In genomic region chr19:7280557-7281330, GRCm38 (mm10) we compare ENCODE assay signal across 14 mouse cellular contexts. TPM values are rescaled to one million over a fixed set of nuclear protein-coding genes. Genes with fewer than 3 reads are reported as not detected.
DNase-seq lines count a peak whose midpoint lies in the region; ATAC-seq lines count a peak whose summit lies in the region.
"Had no signal": no experiment of that assay in that cellular context is flagged by ENCODE, and none has a peak within 500 bp of the region (broad histone marks: within the 10 kb centered on the region; RNA-seq: fewer than 3 reads in every experiment).

No protein-coding gene starts in this region.

- H3K4me1 ChIP-seq in forebrain, embryonic 12.5 days: peaks cover 18% of the 10 kb centered on the region
- peaks cover 12% of the 10 kb centered on the region for H3K4me1 ChIP-seq in forebrain, embryonic 11.5 days (replicated peaks; ENCODE audit: control insufficient read depth, insufficient read depth, low read length)
- H3K4me1 ChIP-seq in midbrain, embryonic 15.5 days: peaks cover 28% of the 10 kb centered on the region
- peaks cover 28% of the 10 kb centered on the region for H3K4me1 ChIP-seq in midbrain, embryonic 10.5 days
- peaks cover 18% of the 10 kb centered on the region for H3K4me1 ChIP-seq in stomach, embryonic 16.5 days (ENCODE audit: control insufficient read depth, insufficient read depth, low read length)

- H3K9me3 ChIP-seq in forebrain, embryonic 12.5 days: no peaks in the 10 kb centered on the region
- no peaks in the 10 kb centered on the region for H3K9me3 ChIP-seq in forebrain, embryonic 11.5 days (ENCODE audit: control insufficient read depth, low read length)
- H3K9me3 ChIP-seq in midbrain, embryonic 15.5 days: no peaks in the 10 kb centered on the region
- H3K9me3 ChIP-seq in midbrain, embryonic 10.5 days (replicated peaks): no peaks in the 10 kb centered on the region
- no peaks in the 10 kb centered on the region for H3K9me3 ChIP-seq in stomach, embryonic 16.5 days (replicated peaks; ENCODE audit: control insufficient read depth, low read length)
- H3K9me3 ChIP-seq: heart, embryonic 15.5 days; kidney, embryonic 15.5 days; limb, embryonic 13.5 days had no signal

- H3K27ac ChIP-seq in forebrain, embryonic 12.5 days: peak overlapping the region; percentile 13; the same call in 1 of the 2 replicates
- H3K27ac ChIP-seq in forebrain, embryonic 11.5 days (ENCODE audit: low read depth, low read length): no peak overlapping the region
- H3K27ac ChIP-seq in midbrain, embryonic 15.5 days: 0 out of 2 replicates have a peak overlapping the region, but pooled peaks have one; percentile 4
- no peak overlapping the region for H3K27ac ChIP-seq in midbrain, embryonic 10.5 days (replicated peaks)
- peak overlapping the region; percentile 7; the same call in 1 of the 2 replicates for H3K27ac ChIP-seq in stomach, embryonic 16.5 days (ENCODE audit: low read length)
- H3K27ac ChIP-seq: gastrocnemius, adult 2 months; heart, embryonic 15.5 days; kidney, embryonic 15.5 days; limb, embryonic 13.5 days; macrophage had no signal

- WGBS in forebrain, embryonic 12.5 days: 90% methylated on average over 18 of the region's 18 CpGs
- 90% methylated on average over 18 of the region's 18 CpGs for WGBS in forebrain, embryonic 11.5 days
- 89% methylated on average over 18 of the region's 18 CpGs for WGBS in midbrain, embryonic 15.5 days
- WGBS in midbrain, embryonic 10.5 days: 93% methylated on average over 18 of the region's 18 CpGs
- WGBS in stomach, embryonic 16.5 days: 80% methylated on average over 18 of the region's 18 CpGs

- peaks cover 91% of the 10 kb centered on the region for H3K36me3 ChIP-seq in forebrain, embryonic 12.5 days (replicated peaks)
- peaks cover 16% of the 10 kb centered on the region; the same call in 1 of the 2 replicates for H3K36me3 ChIP-seq in forebrain, embryonic 11.5 days (ENCODE audit: control insufficient read depth, insufficient read depth, low read length)
- H3K36me3 ChIP-seq in midbrain, embryonic 15.5 days (replicated peaks): peaks cover 43% of the 10 kb centered on the region
- peaks cover 97% of the 10 kb centered on the region for H3K36me3 ChIP-seq in midbrain, embryonic 10.5 days
- H3K36me3 ChIP-seq in stomach, embryonic 16.5 days (ENCODE audit: control insufficient read depth, insufficient read depth, low read length): peaks cover 26% of the 10 kb centered on the region

- DNase-seq in forebrain, embryonic 11.5 days (ENCODE audit: low spot score): no peak
- no peak for DNase-seq in midbrain, embryonic 10.5 days (ENCODE audit: low spot score)
- peak; percentile 73 to 82 for DNase-seq in left cerebral cortex, adult 18-20 months (ENCODE audit: low spot score in 2 of 2)
- DNase-seq in thymus, postnatal 10 days (ENCODE audit: low spot score in 2 of 2): no peak
- DNase-seq in kidney, adult 18-20 months: no peak
- DNase-seq: gastrocnemius, adult 2 months; thymus, adult 2 months had no signal

- H3K27me3 ChIP-seq in forebrain, embryonic 12.5 days: no peaks in the 10 kb centered on the region
- H3K27me3 ChIP-seq in forebrain, embryonic 11.5 days (ENCODE audit: control insufficient read depth, insufficient read depth, low read length): no peaks in the 10 kb centered on the region
- no peaks in the 10 kb centered on the region for H3K27me3 ChIP-seq in midbrain, embryonic 15.5 days (replicated peaks)
- no peaks in the 10 kb centered on the region for H3K27me3 ChIP-seq in midbrain, embryonic 10.5 days (ENCODE audit: low read depth, poor library complexity, severe bottlenecking)
- no peaks in the 10 kb centered on the region for H3K27me3 ChIP-seq in stomach, embryonic 16.5 days (ENCODE audit: control insufficient read depth, insufficient read depth, low read length)
- H3K27me3 ChIP-seq: heart, embryonic 15.5 days; kidney, embryonic 15.5 days; limb, embryonic 13.5 days had no signal

- no peak overlapping the region for H3K4me3 ChIP-seq in forebrain, embryonic 12.5 days (replicated peaks)
- no peak overlapping the region for H3K4me3 ChIP-seq in forebrain, embryonic 11.5 days (ENCODE audit: low read depth, low read length)
- H3K4me3 ChIP-seq in midbrain, embryonic 15.5 days: no peak overlapping the region
- H3K4me3 ChIP-seq in midbrain, embryonic 10.5 days: no peak overlapping the region
- no peak overlapping the region for H3K4me3 ChIP-seq in stomach, embryonic 16.5 days (replicated peaks; ENCODE audit: low read length)
- H3K4me3 ChIP-seq: gastrocnemius, adult 2 months; heart, embryonic 15.5 days; kidney, embryonic 15.5 days; limb, embryonic 13.5 days had no signal

- H3K9ac ChIP-seq in forebrain, embryonic 12.5 days: no peak overlapping the region
- no peak overlapping the region for H3K9ac ChIP-seq in forebrain, embryonic 11.5 days (ENCODE audit: low read length)
- no peak overlapping the region for H3K9ac ChIP-seq in midbrain, embryonic 15.5 days
- no peak overlapping the region for H3K9ac ChIP-seq in stomach, embryonic 16.5 days (ENCODE audit: low read length)
- H3K9ac ChIP-seq: heart, embryonic 15.5 days; kidney, embryonic 15.5 days; limb, embryonic 13.5 days had no signal

- ATAC-seq in forebrain, embryonic 12.5 days (ENCODE audit: low FRiP score): no peak
- no peak for ATAC-seq in forebrain, embryonic 11.5 days (replicated peaks; ENCODE audit: low FRiP score)
- ATAC-seq in midbrain, embryonic 15.5 days (replicated peaks): no peak
- no peak for ATAC-seq in stomach, embryonic 16.5 days (ENCODE audit: insufficient read depth, low FRiP score)

- no peak overlapping the region for H3K4me2 ChIP-seq in forebrain, embryonic 12.5 days
- H3K4me2 ChIP-seq in forebrain, embryonic 11.5 days (ENCODE audit: low read depth, low read length, severe bottlenecking): no peak overlapping the region
- no peak overlapping the region for H3K4me2 ChIP-seq in midbrain, embryonic 15.5 days
- no peak overlapping the region for H3K4me2 ChIP-seq in stomach, embryonic 16.5 days (ENCODE audit: low read depth, low read length)
- H3K4me2 ChIP-seq: heart, embryonic 15.5 days; kidney, embryonic 15.5 days; limb, embryonic 13.5 days had no signal

RNA-seq across cellular contexts. Expression of gene Rcor2, which starts 13.6 kb away (rescaled TPM):
- 88.6 and 89.4 TPM in 2 replicates for polyA plus RNA-seq in forebrain, embryonic 12.5 days (2016; fragmentation: Nextera tagmentation; extraction: Ambion mirVana)
- polyA plus RNA-seq in forebrain, embryonic 11.5 days (2014; fragmentation: Nextera tagmentation; extraction: Ambion mirVana): 62.8 and 72.4 TPM in 2 replicates
- 25.3 and 30.4 TPM in 2 replicates for polyA plus RNA-seq in midbrain, embryonic 15.5 days (2015; fragmentation: Nextera tagmentation; extraction: Ambion mirVana)
- 62.2 and 73.1 TPM in 2 replicates for polyA plus RNA-seq in midbrain, embryonic 10.5 days (2016; fragmentation: Nextera tagmentation; extraction: Ambion mirVana)
- total RNA-seq in left cerebral cortex, adult 18-20 months (2021): 10 to 100 TPM; 17.6 to 17.7 TPM
- 5.4 and 9.7 TPM in 2 replicates for polyA plus RNA-seq in stomach, embryonic 16.5 days (2015; fragmentation: Nextera tagmentation; extraction: Ambion mirVana)

RNA-seq across cellular contexts. Expression of gene Naa40, which starts 39.8 kb away (rescaled TPM):
- 90.0 and 92.2 TPM in 2 replicates for polyA plus RNA-seq in forebrain, embryonic 12.5 days (2016; fragmentation: Nextera tagmentation; extraction: Ambion mirVana)
- polyA plus RNA-seq in forebrain, embryonic 11.5 days (2014; fragmentation: Nextera tagmentation; extraction: Ambion mirVana): 106 and 107 TPM in 2 replicates
- polyA plus RNA-seq in midbrain, embryonic 15.5 days (2015; fragmentation: Nextera tagmentation; extraction: Ambion mirVana): 70.1 and 75.1 TPM in 2 replicates
- polyA plus RNA-seq in midbrain, embryonic 10.5 days (2016; fragmentation: Nextera tagmentation; extraction: Ambion mirVana): 105 and 107 TPM in 2 replicates
- 10 to 100 TPM; 27.7 to 29.8 TPM for total RNA-seq in left cerebral cortex, adult 18-20 months (2021)
- polyA plus RNA-seq in stomach, embryonic 16.5 days (2015; fragmentation: Nextera tagmentation; extraction: Ambion mirVana): 46.9 and 50.4 TPM in 2 replicates

Comparison
In these comparisons a context has a peak if more than half of its experiments do, and no peak if none do; other contexts are left out.
1. H3K27ac ChIP-seq: peak in forebrain, embryonic 12.5 days (single experiment), midbrain, embryonic 15.5 days (single experiment) and stomach, embryonic 16.5 days (single experiment); none in forebrain, embryonic 11.5 days (single experiment) and midbrain, embryonic 10.5 days (single experiment).
2. DNase-seq: peak in left cerebral cortex, adult 18-20 months (2 of 2); none in forebrain, embryonic 11.5 days (single experiment), midbrain, embryonic 10.5 days (single experiment), thymus, postnatal 10 days (0 of 2) and kidney, adult 18-20 months (single experiment).